Mouse (Mus musculus) olfactory bulb, adult 2 months (tissue): ENCODE measurements around the gene Cyb5d1. TPM values are rescaled to one million over a fixed set of nuclear protein-coding genes. Genes with fewer than 3 reads are reported as not detected.

Source experiments
- H3K27ac ChIP-seq: fragments of 200-500 bp; 2 replicates; pipeline ENCODE4 v1.5.1; 2012; ENCODE audit warnings: low read depth, low read length; ENCODE audit not compliant: insufficient read depth
- H3K4me1 ChIP-seq: fragments of 200-500 bp; 2 replicates; pipeline ENCODE4 v1.6.1; 2012; ENCODE audit warnings: low read length; ENCODE audit not compliant: control insufficient read depth, insufficient read depth
- H3K4me3 ChIP-seq: fragments of 200-500 bp; 2 replicates; pipeline ENCODE4 v1.5.1; 2012; ENCODE audit warnings: mild to moderate bottlenecking, low read depth, low read length, moderate library complexity; ENCODE audit not compliant: insufficient read depth
- CTCF ChIP-seq: fragments of 200-500 bp; IDR thresholded peaks from 2 replicates; pipeline ENCODE4 v1.5.1; 2012; ENCODE audit warnings: low read depth, mild to moderate bottlenecking, low read length, moderate library complexity; ENCODE audit not compliant: insufficient read depth
- POLR2A ChIP-seq: fragments of 200-500 bp; IDR thresholded peaks from 2 replicates; pipeline ENCODE4 v1.6.1; 2012; ENCODE audit warnings: mild to moderate bottlenecking, low read depth, low read length, moderate library complexity; ENCODE audit not compliant: insufficient read depth
- WGBS: fragments of 180-500 bp; shearing (Covaris S2); methylation state at CpG from one replicate; pipeline ENCODE4 v1.1.7; 2018; 5-methylcytosine and 5-hydroxymethylcytosine counted together
- polyA plus RNA-seq: library from polyadenylated mRNA; stranded (reverse); fragments of >200 nt; gene quantifications from 2 replicates; pipeline ENCODE4 v1.2.4, GENCODE M21; 2012; ENCODE audit warnings: low replicate concordance; ENCODE audit not compliant: missing spikeins, insufficient read depth, insufficient read length

Gene Cyb5d1
- polyA plus RNA-seq, 1 experiment: not detected

- Histone ChIP-seq H3K4me3 (no peak overlapping the region), H3K4me1 (peaks cover 15% of the 10 kb centered on the region), H3K27ac (no peak overlapping the region)
- TF ChIP-seq POLR2A (no peak), CTCF (no peak)
- 85% methylated on average over 6 of the region's 6 CpGs for WGBS
These were observed 28.5 kb upstream of the Cyb5d1 start for GRCm38 (mm10) chr11:69423885-69424284.

GRCm38 (mm10) chr11:69422842-69423241 is 27.4 kb upstream of the Cyb5d1 start:
- TF ChIP-seq CTCF (no peak), POLR2A (no peak)
- WGBS: 91% methylated on average over 10 of the region's 10 CpGs
- H3K4me3 ChIP-seq: no peak overlapping the region
- H3K4me1 ChIP-seq: peaks cover 16% of the 10 kb centered on the region
- H3K27ac ChIP-seq: no peak overlapping the region

- no peak overlapping the region for H3K4me3 ChIP-seq
- H3K4me1 ChIP-seq: peaks cover 20% of the 10 kb centered on the region
- H3K27ac ChIP-seq: no peak overlapping the region
- no peak for TF ChIP-seq CTCF
- TF ChIP-seq POLR2A: no peak
- 45% methylated on average over 25 of the region's 25 CpGs for WGBS
These were observed 25.9 kb upstream of the Cyb5d1 start for GRCm38 (mm10) chr11:69421131-69421977.

GRCm38 (mm10) chr11:69420554-69421000 is 25.1 kb upstream of the Cyb5d1 start:
- WGBS: 30% methylated on average over 10 of the region's 10 CpGs
- TF ChIP-seq POLR2A (no peak), CTCF (no peak)
- Histone ChIP-seq H3K4me1 (peaks cover 20% of the 10 kb centered on the region), H3K27ac (no peak overlapping the region), H3K4me3 (no peak overlapping the region)

- Histone ChIP-seq H3K4me1 (peaks cover 22% of the 10 kb centered on the region), H3K27ac (0 out of 2 replicates have a peak overlapping the region, but pooled peaks have one; percentile 61)
- 1% methylated on average over 31 of the region's 31 CpGs for WGBS
These were observed 24.6 kb upstream of the Cyb5d1 start for GRCm38 (mm10) chr11:69419813-69420553.

GRCm38 (mm10) chr11:69419443-69419812 is 24.0 kb upstream of the Cyb5d1 start:
- peak overlapping the region; percentile 61; the same call in 1 of the 2 replicates for H3K27ac ChIP-seq
- H3K4me1 ChIP-seq: peaks cover 27% of the 10 kb centered on the region
- peak overlapping the region; percentile 64 for H3K4me3 ChIP-seq
- TF ChIP-seq CTCF: peak; percentile 40; the same call in 1 of the 2 replicates
- TF ChIP-seq POLR2A: no peak
- under 1% methylated on average over 19 of the region's 19 CpGs for WGBS

More at GRCm38 (mm10) chr11:69419813-69420553, 24.6 kb upstream of the Cyb5d1 start:
- peak overlapping the region; percentile 64 for H3K4me3 ChIP-seq
- no peak for TF ChIP-seq POLR2A
- no peak for TF ChIP-seq CTCF

GRCm38 (mm10) chr11:69418481-69419442 is 23.3 kb upstream of the Cyb5d1 start:
- Histone ChIP-seq H3K4me3 (peak overlapping the region; percentile 64), H3K27ac (peak overlapping the region; percentile 99), H3K4me1 (peaks cover 34% of the 10 kb centered on the region)
- under 1% methylated on average over 45 of the region's 45 CpGs for WGBS
- TF ChIP-seq POLR2A (no peak), CTCF (no peak)

- peak; percentile 80 for TF ChIP-seq POLR2A
- TF ChIP-seq CTCF: no peak
- Histone ChIP-seq H3K27ac (peak overlapping the region; percentile 99), H3K4me3 (peak overlapping the region; percentile 64), H3K4me1 (peaks cover 44% of the 10 kb centered on the region)
- WGBS: under 1% methylated on average over 39 of the region's 39 CpGs
These were observed 22.3 kb upstream of the Cyb5d1 start for GRCm38 (mm10) chr11:69417449-69418384.
